Mouse (Mus musculus): ENCODE measurements around the gene Cenpv. TPM values are rescaled to one million over a fixed set of nuclear protein-coding genes. Genes with fewer than 3 reads are reported as not detected.
"Not testable (repeated sequence)": the region's sequence is repeated elsewhere in the genome, so short reads cannot be mapped to it uniquely, and the experiment has no call there.

The Cenpv gene
- polyA plus RNA-seq, 1 experiment from 2014 or later, result 53.8 TPM

GRCm38 (mm10) chr11:62508816-62509215 lies 30.2 kb downstream of the Cenpv start:
- H3K27ac ChIP-seq (replicated peaks; ENCODE audit: low read depth, low read length); ATAC-seq (ENCODE audit: insufficient number of reproducible peaks, low FRiP score, low TSS enrichment, low read depth); H3K4me1 ChIP-seq (ENCODE audit: control insufficient read depth, insufficient read depth, low read length); H3K36me3 ChIP-seq (ENCODE audit: control insufficient read depth, insufficient read depth, low read length); H3K9me3 ChIP-seq (ENCODE audit: control insufficient read depth, low read length); H3K4me3 ChIP-seq (ENCODE audit: low read depth, low read length); H3K9ac ChIP-seq (ENCODE audit: low read length); H3K27me3 ChIP-seq (ENCODE audit: control insufficient read depth, insufficient read depth, low read length); DNase-seq (ENCODE audit: low spot score); H3K4me2 ChIP-seq (ENCODE audit: low read depth, severe bottlenecking): not testable (repeated sequence)
- WGBS, result 96% methylated on average over 5 of the region's 5 CpGs

DNA sequence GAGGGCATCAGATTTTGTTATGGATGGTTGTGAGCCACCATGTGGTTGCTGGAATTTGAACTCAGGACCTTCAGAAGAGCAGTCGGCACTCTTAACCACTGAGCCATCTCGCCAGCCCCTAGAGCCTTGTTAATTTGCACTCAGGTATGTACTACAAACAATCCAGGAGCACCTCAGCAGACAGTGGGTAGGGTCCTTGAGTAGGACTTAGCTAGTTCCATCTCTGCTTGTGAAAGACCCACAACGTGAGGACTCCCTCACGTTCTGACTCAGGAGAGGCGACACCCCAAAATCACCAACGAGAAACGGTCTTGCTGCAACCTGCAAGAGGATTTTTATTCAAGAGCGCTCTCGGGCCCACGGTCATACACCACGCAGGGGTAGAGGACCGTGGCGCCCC lies 30.7 kb downstream of the Cenpv start:
- not testable (repeated sequence) for H3K27me3 ChIP-seq (ENCODE audit: control insufficient read depth, insufficient read depth, low read length); H3K27ac ChIP-seq (replicated peaks; ENCODE audit: low read depth, low read length); H3K4me2 ChIP-seq (ENCODE audit: low read depth, severe bottlenecking); H3K36me3 ChIP-seq (ENCODE audit: control insufficient read depth, insufficient read depth, low read length); H3K9ac ChIP-seq (ENCODE audit: low read length); H3K9me3 ChIP-seq (ENCODE audit: control insufficient read depth, low read length); ATAC-seq (ENCODE audit: insufficient number of reproducible peaks, low FRiP score, low TSS enrichment, low read depth); DNase-seq (ENCODE audit: low spot score); H3K4me3 ChIP-seq (ENCODE audit: low read depth, low read length); H3K4me1 ChIP-seq (ENCODE audit: control insufficient read depth, insufficient read depth, low read length)
- WGBS, result 96% methylated on average over 13 of the region's 13 CpGs

DNA sequence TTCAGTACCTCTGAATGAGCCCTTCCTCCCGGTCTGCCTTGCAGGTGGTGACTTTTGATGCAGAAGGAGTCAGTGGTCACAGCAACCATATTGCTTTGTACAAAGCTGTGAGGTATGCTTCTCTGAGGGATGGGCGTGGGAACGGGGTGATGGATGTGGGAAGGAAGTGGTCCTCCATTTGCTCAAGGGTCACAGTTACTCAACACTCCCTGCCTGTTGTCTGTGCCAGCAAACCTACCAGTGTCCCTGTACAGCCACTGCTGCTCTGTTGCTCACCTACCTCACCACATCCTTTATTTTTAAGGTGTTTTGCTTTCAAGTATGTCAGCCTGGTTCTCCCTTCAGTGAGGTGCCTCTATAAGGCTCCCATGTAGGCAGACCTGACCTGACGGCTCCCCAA lies 31.4 kb downstream of the Cenpv start:
- Histone ChIP-seq H3K4me2 (ENCODE audit: low read depth, severe bottlenecking) (no peak overlapping the region), H3K36me3 (ENCODE audit: control insufficient read depth, insufficient read depth, low read length) (no peaks in the 10 kb centered on the region), H3K9ac (ENCODE audit: low read length) (no peak overlapping the region), H3K27ac (replicated peaks; ENCODE audit: low read depth, low read length) (no peak overlapping the region), H3K27me3 (ENCODE audit: control insufficient read depth, insufficient read depth, low read length) (no peaks in the 10 kb centered on the region), H3K9me3 (ENCODE audit: control insufficient read depth, low read length) (no peaks in the 10 kb centered on the region), H3K4me1 (ENCODE audit: control insufficient read depth, insufficient read depth, low read length) (no peaks in the 10 kb centered on the region), H3K4me3 (ENCODE audit: low read depth, low read length) (no peak overlapping the region)
- 79% methylated on average over 4 of the region's 4 CpGs for WGBS
- no peak for DNase-seq (ENCODE audit: low spot score)
- ATAC-seq (ENCODE audit: insufficient number of reproducible peaks, low FRiP score, low TSS enrichment, low read depth), result no peak

- DNase-seq (ENCODE audit: low spot score) (no peak), ATAC-seq (ENCODE audit: insufficient number of reproducible peaks, low FRiP score, low TSS enrichment, low read depth) (no peak)
- WGBS, result 91% methylated on average over 2 of the region's 2 CpGs
- H3K9ac ChIP-seq (ENCODE audit: low read length), result no peak overlapping the region
- H3K27me3 ChIP-seq (ENCODE audit: control insufficient read depth, insufficient read depth, low read length), result no peaks in the 10 kb centered on the region
- H3K4me1 ChIP-seq (ENCODE audit: control insufficient read depth, insufficient read depth, low read length), result no peaks in the 10 kb centered on the region
- no peaks in the 10 kb centered on the region for H3K9me3 ChIP-seq (ENCODE audit: control insufficient read depth, low read length)
- H3K4me2 ChIP-seq (ENCODE audit: low read depth, severe bottlenecking), result no peak overlapping the region
- no peak overlapping the region for H3K4me3 ChIP-seq (ENCODE audit: low read depth, low read length)
- no peak overlapping the region for H3K27ac ChIP-seq (replicated peaks; ENCODE audit: low read depth, low read length)
- no peaks in the 10 kb centered on the region for H3K36me3 ChIP-seq (ENCODE audit: control insufficient read depth, insufficient read depth, low read length)
Measured at GRCm38 (mm10) chr11:62500529-62500928, 38.5 kb downstream of the Cenpv start.

DNA sequence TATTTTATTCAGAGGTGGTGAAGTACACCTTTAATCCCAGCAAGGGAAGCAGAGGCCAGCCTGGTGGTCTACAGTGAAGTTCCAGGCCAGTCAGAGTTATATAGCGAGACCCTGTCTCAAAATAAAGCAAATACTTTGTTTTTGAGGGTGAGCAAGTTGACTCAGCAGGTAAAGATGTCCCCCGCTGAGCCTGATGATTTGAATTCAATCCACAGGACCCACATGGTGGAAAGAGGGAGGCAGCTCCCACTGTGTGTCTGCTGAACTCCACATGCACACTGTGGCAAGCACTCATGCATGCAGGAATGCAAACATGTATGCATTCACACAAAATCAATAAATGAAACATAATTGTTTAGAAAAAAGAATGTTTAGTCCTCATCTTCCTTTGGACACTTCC lies 40.3 kb downstream of the Cenpv start:
- peaks cover 6% of the 10 kb centered on the region; the same call in 1 of the 2 replicates for H3K4me1 ChIP-seq (ENCODE audit: control insufficient read depth, insufficient read depth, low read length)
- WGBS, result 94% methylated on average over 2 of the region's 2 CpGs
- ATAC-seq (ENCODE audit: insufficient number of reproducible peaks, low FRiP score, low TSS enrichment, low read depth), result no peak

DNA sequence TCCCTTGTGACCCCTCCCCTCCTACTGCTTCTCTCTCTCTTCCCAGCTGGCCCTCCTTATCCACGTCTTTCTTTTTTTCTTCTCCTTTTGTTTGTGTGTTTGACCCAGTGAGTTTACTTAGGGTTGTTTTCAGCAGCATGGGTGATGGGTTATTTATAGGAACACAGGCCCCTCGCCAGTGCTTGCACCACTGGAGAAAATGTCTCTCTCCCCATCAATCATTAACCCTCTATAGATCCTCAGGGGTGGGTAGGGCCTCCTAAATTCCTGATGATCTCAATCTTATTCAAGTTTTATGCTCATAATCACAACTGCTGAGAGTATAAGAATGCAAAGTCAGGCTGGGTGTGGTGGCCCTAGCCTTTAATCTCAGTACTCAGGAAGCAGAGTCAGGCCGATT lies 41.9 kb downstream of the Cenpv start:
- no peaks in the 10 kb centered on the region for H3K9me3 ChIP-seq (ENCODE audit: control insufficient read depth, low read length)
- H3K4me1 ChIP-seq (ENCODE audit: control insufficient read depth, insufficient read depth, low read length), result peaks cover 6% of the 10 kb centered on the region; the same call in 1 of the 2 replicates
- no peak overlapping the region for H3K9ac ChIP-seq (ENCODE audit: low read length)
- H3K27ac ChIP-seq (replicated peaks; ENCODE audit: low read depth, low read length), result no peak overlapping the region
- no peaks in the 10 kb centered on the region for H3K36me3 ChIP-seq (ENCODE audit: control insufficient read depth, insufficient read depth, low read length)
- no peak overlapping the region for H3K4me2 ChIP-seq (ENCODE audit: low read depth, severe bottlenecking)
- H3K4me3 ChIP-seq (ENCODE audit: low read depth, low read length), result no peak overlapping the region
- DNase-seq (ENCODE audit: low spot score) (no peak), ATAC-seq (ENCODE audit: insufficient number of reproducible peaks, low FRiP score, low TSS enrichment, low read depth) (no peak)
- H3K27me3 ChIP-seq (ENCODE audit: control insufficient read depth, insufficient read depth, low read length), result no peaks in the 10 kb centered on the region
- WGBS, result 66% methylated on average over 3 of the region's 3 CpGs

More for the DNA sequence above, 40.3 kb downstream of the Cenpv start:
- Histone ChIP-seq H3K4me2 (ENCODE audit: low read depth, severe bottlenecking) (no peak overlapping the region), H3K9ac (ENCODE audit: low read length) (no peak overlapping the region), H3K27ac (replicated peaks; ENCODE audit: low read depth, low read length) (no peak overlapping the region), H3K27me3 (ENCODE audit: control insufficient read depth, insufficient read depth, low read length) (no peaks in the 10 kb centered on the region), H3K9me3 (ENCODE audit: control insufficient read depth, low read length) (no peaks in the 10 kb centered on the region), H3K4me3 (ENCODE audit: low read depth, low read length) (no peak overlapping the region), H3K36me3 (ENCODE audit: control insufficient read depth, insufficient read depth, low read length) (no peaks in the 10 kb centered on the region)
- no peak for DNase-seq (ENCODE audit: low spot score)

DNA sequence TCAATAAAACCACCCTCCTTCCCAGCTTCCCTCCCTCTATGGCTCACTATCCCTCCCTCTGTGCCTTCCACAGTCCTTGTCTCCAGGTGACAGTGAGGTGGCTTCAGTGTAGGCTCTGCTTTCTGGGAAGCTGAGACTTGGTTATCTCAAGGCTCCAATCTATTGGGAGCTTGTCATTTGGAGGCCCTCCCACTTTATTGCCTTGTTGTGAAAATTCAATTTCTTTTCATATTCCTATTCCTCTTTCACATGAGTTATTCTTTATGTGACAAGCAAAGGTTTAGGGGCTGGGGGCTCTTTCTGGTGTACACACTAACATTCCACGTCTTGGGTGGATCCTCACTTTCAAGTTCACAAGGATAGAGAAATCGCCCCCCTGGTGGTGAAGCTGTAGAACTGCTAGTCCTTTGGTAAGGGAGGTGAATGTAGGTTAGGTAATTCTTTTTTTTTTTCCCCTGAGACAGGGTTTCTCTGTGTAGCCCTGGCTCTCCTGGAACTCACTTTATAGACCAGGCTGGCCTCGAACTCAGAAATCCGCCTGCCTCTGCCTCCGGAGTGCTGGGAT lies 42.8 kb downstream of the Cenpv start:
- H3K9me3 ChIP-seq (ENCODE audit: control insufficient read depth, low read length), result no peaks in the 10 kb centered on the region
- ATAC-seq (ENCODE audit: insufficient number of reproducible peaks, low FRiP score, low TSS enrichment, low read depth) (no peak), DNase-seq (ENCODE audit: low spot score) (peak; percentile 59)
- no peak overlapping the region for H3K9ac ChIP-seq (ENCODE audit: low read length)
- no peak overlapping the region for H3K4me3 ChIP-seq (ENCODE audit: low read depth, low read length)
- 45% methylated on average over 5 of the region's 5 CpGs for WGBS
- no peak overlapping the region for H3K4me2 ChIP-seq (ENCODE audit: low read depth, severe bottlenecking)
- no peaks in the 10 kb centered on the region for H3K36me3 ChIP-seq (ENCODE audit: control insufficient read depth, insufficient read depth, low read length)
- no peaks in the 10 kb centered on the region for H3K27me3 ChIP-seq (ENCODE audit: control insufficient read depth, insufficient read depth, low read length)
- H3K27ac ChIP-seq (replicated peaks; ENCODE audit: low read depth, low read length), result no peak overlapping the region
- peaks cover 6% of the 10 kb centered on the region; the same call in 1 of the 2 replicates for H3K4me1 ChIP-seq (ENCODE audit: control insufficient read depth, insufficient read depth, low read length)

DNA sequence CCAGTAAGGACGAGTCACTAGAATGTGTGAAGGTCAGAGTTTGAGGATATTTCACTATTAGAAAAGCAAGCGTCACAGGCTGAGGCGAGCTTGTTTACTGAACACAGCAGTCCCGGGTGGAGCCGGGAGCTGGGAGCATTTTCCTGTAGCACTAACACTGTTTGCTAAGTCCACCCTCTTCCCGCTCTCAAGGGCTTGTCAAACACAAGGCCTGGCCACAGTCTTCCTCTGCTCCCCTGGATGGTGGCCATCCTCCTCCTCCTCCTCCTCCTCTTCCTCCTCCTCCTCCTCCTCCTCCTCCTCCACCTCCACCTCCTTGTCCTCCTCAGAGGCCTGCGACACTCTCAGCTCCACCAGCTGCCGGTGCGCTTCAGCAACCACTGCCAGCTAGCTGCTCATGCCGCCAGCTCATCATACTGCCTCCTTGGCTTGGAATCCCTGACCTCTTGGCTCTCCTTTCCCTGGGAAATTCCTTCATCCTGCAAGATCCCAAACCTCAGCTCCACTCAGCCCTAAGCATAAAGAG lies 43.7 kb downstream of the Cenpv start:
- DNase-seq (ENCODE audit: low spot score), result no peak
- 29% methylated on average over 7 of the region's 10 CpGs for WGBS
- Histone ChIP-seq H3K36me3 (ENCODE audit: control insufficient read depth, insufficient read depth, low read length) (no peaks in the 10 kb centered on the region), H3K4me2 (ENCODE audit: low read depth, severe bottlenecking) (no peak overlapping the region), H3K4me1 (ENCODE audit: control insufficient read depth, insufficient read depth, low read length) (peaks cover 6% of the 10 kb centered on the region; the same call in 1 of the 2 replicates), H3K4me3 (ENCODE audit: low read depth, low read length) (no peak overlapping the region), H3K9ac (ENCODE audit: low read length) (peak overlapping the region; percentile 3; the same call in 1 of the 2 replicates), H3K27ac (replicated peaks; ENCODE audit: low read depth, low read length) (peak overlapping the region; percentile 60; the same call in 1 of the 2 replicates), H3K9me3 (ENCODE audit: control insufficient read depth, low read length) (no peaks in the 10 kb centered on the region), H3K27me3 (ENCODE audit: control insufficient read depth, insufficient read depth, low read length) (no peaks in the 10 kb centered on the region)
- no peak for ATAC-seq (ENCODE audit: insufficient number of reproducible peaks, low FRiP score, low TSS enrichment, low read depth)
